Mouse (Mus musculus) lung, postnatal 0 days (tissue): Measurements from ENCODE around the gene Cers5.

ENCODE experiments used
- CTCF ChIP-seq: IDR thresholded peaks from 2 replicates; pipeline ENCODE4 v1.5.1; 2016; ENCODE audit warnings: antibody characterized with exemption, mild to moderate bottlenecking
- EP300 ChIP-seq: IDR thresholded peaks from 2 replicates; pipeline ENCODE4 v1.6.1; 2016; ENCODE audit warnings: antibody characterized with exemption, mild to moderate bottlenecking, control low read depth

GRCm38 (mm10) chr15:99771601-99772276 lies 946 bp downstream of the Cers5 start:
- TF ChIP-seq CTCF (no peak), EP300 (no peak)
